Comparison of ENCODE assay signal across 12 mouse cellular contexts in genomic region chr1:86281781-86282536, GRCm38 (mm10). TPM values are rescaled to one million over a fixed set of nuclear protein-coding genes. Genes with fewer than 3 reads are reported as not detected.
DNase-seq lines count a peak whose midpoint lies in the region; ATAC-seq and TF ChIP-seq lines count a peak whose summit lies in the region.
"Had no signal": no experiment of that assay in that cellular context is flagged by ENCODE, and none has a peak within 500 bp of the region (broad histone marks: within the 10 kb centered on the region; RNA-seq: fewer than 3 reads in every experiment).

No protein-coding gene starts in this region.

- H3K9me3 ChIP-seq in stomach, embryonic 16.5 days (replicated peaks; ENCODE audit: control insufficient read depth, low read length), result no peaks in the 10 kb centered on the region
- H3K9me3 ChIP-seq in stomach, postnatal 0 days (ENCODE audit: control insufficient read depth, low read length), result no peaks in the 10 kb centered on the region
- H3K9me3 ChIP-seq in midbrain, postnatal 0 days (ENCODE audit: low read length), result no peaks in the 10 kb centered on the region
- H3K9me3 ChIP-seq: megakaryocyte, embryonic 14.5 days had no signal

- no peak for TF ChIP-seq CTCF in stomach, postnatal 0 days (IDR thresholded peaks at IDR 0.05; ENCODE audit: low read depth)
- no peak for TF ChIP-seq CTCF in small intestine, adult 2 months (IDR thresholded peaks at IDR 0.05; ENCODE audit: extremely low read depth, insufficient read length, insufficient replicate concordance, low read depth, low read length)
- TF ChIP-seq CTCF in midbrain, postnatal 0 days (IDR thresholded peaks at IDR 0.05), result no peak

- peak; percentile 20 for DNase-seq in gastrocnemius, postnatal 10 days
- no peak for DNase-seq in gastrocnemius, postnatal 25 days
- DNase-seq in stomach, postnatal 0 days (ENCODE audit: low spot score), result no peak
- peak; percentile 46 to 65 for DNase-seq in kidney, postnatal 4 days
- no peak for DNase-seq in ovary, postnatal 10 days (ENCODE audit: low spot score)
- DNase-seq in midbrain, postnatal 0 days (ENCODE audit: low spot score), result no peak
- DNase-seq: cerebellum, adult 11-12 months; liver, postnatal 0 days had no signal

- no peak for TF ChIP-seq EP300 in stomach, postnatal 0 days (optimal IDR thresholded peaks at IDR 0.05)

- H3K27ac ChIP-seq in stomach, embryonic 16.5 days (ENCODE audit: low read length), result no peak overlapping the region
- no peak overlapping the region for H3K27ac ChIP-seq in stomach, postnatal 0 days (replicated peaks)
- peak overlapping the region; percentile 40 for H3K27ac ChIP-seq in small intestine, adult 2 months (ENCODE audit: insufficient read depth, low read depth, low read length)
- no peak overlapping the region for H3K27ac ChIP-seq in midbrain, postnatal 0 days (ENCODE audit: low read depth, low read length)

- H3K27me3 ChIP-seq in stomach, embryonic 16.5 days (ENCODE audit: control insufficient read depth, insufficient read depth, low read length), result no peaks in the 10 kb centered on the region
- H3K27me3 ChIP-seq in stomach, postnatal 0 days (ENCODE audit: control insufficient read depth, insufficient read depth, low read length), result no peaks in the 10 kb centered on the region
- H3K27me3 ChIP-seq in small intestine, adult 2 months (ENCODE audit: control insufficient read depth, insufficient read depth, low read length), result no peaks in the 10 kb centered on the region
- no peaks in the 10 kb centered on the region for H3K27me3 ChIP-seq in midbrain, postnatal 0 days (ENCODE audit: insufficient read depth, low read length)
- H3K27me3 ChIP-seq: megakaryocyte, embryonic 14.5 days had no signal

- H3K36me3 ChIP-seq in stomach, embryonic 16.5 days (ENCODE audit: control insufficient read depth, insufficient read depth, low read length), result no peaks in the 10 kb centered on the region
- H3K36me3 ChIP-seq in stomach, postnatal 0 days (ENCODE audit: control insufficient read depth, insufficient read depth, low read length), result no peaks in the 10 kb centered on the region
- no peaks in the 10 kb centered on the region for H3K36me3 ChIP-seq in small intestine, adult 2 months (ENCODE audit: control insufficient read depth, insufficient read depth, low read length)
- H3K36me3 ChIP-seq in midbrain, postnatal 0 days (ENCODE audit: insufficient read depth, low read length), result no peaks in the 10 kb centered on the region

- WGBS in stomach, embryonic 16.5 days, result 74% methylated on average over 11 of the region's 11 CpGs
- WGBS in stomach, postnatal 0 days, result 74% methylated on average over 11 of the region's 11 CpGs
- WGBS in small intestine, adult 2 months, result 44% methylated on average over 11 of the region's 11 CpGs
- WGBS in midbrain, postnatal 0 days, result 91% methylated on average over 11 of the region's 11 CpGs

- ATAC-seq in stomach, embryonic 16.5 days (ENCODE audit: insufficient read depth, low FRiP score), result peak; percentile 37; the same call in 1 of the 2 replicates
- no peak for ATAC-seq in stomach, postnatal 0 days (ENCODE audit: low FRiP score, low TSS enrichment)
- ATAC-seq in midbrain, postnatal 0 days (ENCODE audit: low FRiP score), result no peak
- ATAC-seq: inflammation-experienced regulatory T-cells, adult 6 months; liver, postnatal 0 days had no signal

- H3K4me3 ChIP-seq in stomach, embryonic 16.5 days (replicated peaks; ENCODE audit: low read length), result no peak overlapping the region
- H3K4me3 ChIP-seq in stomach, postnatal 0 days (ENCODE audit: low read depth, low read length), result no peak overlapping the region
- no peak overlapping the region for H3K4me3 ChIP-seq in small intestine, adult 2 months (ENCODE audit: low read depth, low read length)
- H3K4me3 ChIP-seq in midbrain, postnatal 0 days (ENCODE audit: low read depth, low read length), result no peak overlapping the region
- H3K4me3 ChIP-seq: megakaryocyte, embryonic 14.5 days had no signal

- no peak overlapping the region for H3K4me2 ChIP-seq in stomach, embryonic 16.5 days (ENCODE audit: low read depth, low read length)
- H3K4me2 ChIP-seq in stomach, postnatal 0 days (replicated peaks; ENCODE audit: low read depth), result no peak overlapping the region
- H3K4me2 ChIP-seq in midbrain, postnatal 0 days (ENCODE audit: low read depth, low read length, poor library complexity, severe bottlenecking), result no peak overlapping the region

- H3K9ac ChIP-seq in stomach, embryonic 16.5 days (ENCODE audit: low read length), result no peak overlapping the region
- no peak overlapping the region for H3K9ac ChIP-seq in stomach, postnatal 0 days (ENCODE audit: low read length)
- no peak overlapping the region for H3K9ac ChIP-seq in midbrain, postnatal 0 days (replicated peaks; ENCODE audit: low read length, poor library complexity, severe bottlenecking)
- H3K9ac ChIP-seq: liver, postnatal 0 days had no signal

- no peaks in the 10 kb centered on the region for H3K4me1 ChIP-seq in stomach, embryonic 16.5 days (ENCODE audit: control insufficient read depth, insufficient read depth, low read length)
- H3K4me1 ChIP-seq in stomach, postnatal 0 days (replicated peaks; ENCODE audit: control insufficient read depth, insufficient read depth), result no peaks in the 10 kb centered on the region
- H3K4me1 ChIP-seq in small intestine, adult 2 months (ENCODE audit: control insufficient read depth, insufficient read depth, insufficient read length, low read length), result peaks cover 24% of the 10 kb centered on the region
- no peaks in the 10 kb centered on the region for H3K4me1 ChIP-seq in midbrain, postnatal 0 days (ENCODE audit: insufficient read depth, low read length)

- no peak for TF ChIP-seq POLR2A in small intestine, adult 2 months (IDR thresholded peaks at IDR 0.05; ENCODE audit: low read depth, low read length)

RNA-seq across cellular contexts. Expression of gene B3gnt7, which starts 20.7 kb away (rescaled TPM):
- total RNA-seq in gastrocnemius, postnatal 10 days (2021), result under 1 TPM; 0.09 to 0.29 TPM
- not detected for total RNA-seq in gastrocnemius, postnatal 25 days (2021)
- polyA plus RNA-seq in stomach, embryonic 16.5 days (2015; fragmentation: Nextera tagmentation; extraction: Ambion mirVana), result 4.6 and 4.8 TPM in 2 replicates
- polyA plus RNA-seq in stomach, postnatal 0 days (2015; fragmentation: Nextera tagmentation; extraction: Ambion mirVana), result 9.3 and 10.9 TPM in 2 replicates
- polyA plus RNA-seq in small intestine, adult 2 months (2012; rRNA removed), result 17.9 and 43.6 TPM in 2 replicates
- total RNA-seq in midbrain, postnatal 0 days (2014; rRNA removed), result 14.5 and 14.9 TPM in 2 replicates
- polyA plus RNA-seq in midbrain, postnatal 0 days (2015; fragmentation: Nextera tagmentation; extraction: Ambion mirVana), result 15.0 and 15.7 TPM in 2 replicates
- polyA plus RNA-seq: inflammation-experienced regulatory T-cells, adult 6 months had no signal

Comparison
In these comparisons a context has a peak if more than half of its experiments do, and no peak if none do; other contexts are left out.
1. DNase-seq: peak in gastrocnemius, postnatal 10 days (single experiment) and kidney, postnatal 4 days (2 of 2); none in gastrocnemius, postnatal 25 days (single experiment), stomach, postnatal 0 days (single experiment), ovary, postnatal 10 days (single experiment) and midbrain, postnatal 0 days (single experiment).